Mouse (Mus musculus): ENCODE data around the gene Rnasek.

Gene Rnasek

GRCm38 (mm10) chr11:70215301-70215700 is 24.3 kb downstream of the Rnasek start:
- DNase-seq: no peak

GRCm38 (mm10) chr11:70214856-70215209 is 24.8 kb downstream of the Rnasek start:
- DNase-seq: peak in 1 of 2 experiments; percentile 56

- peak; percentile 68 to 72 for DNase-seq
These were observed 25.3 kb downstream of the Rnasek start for GRCm38 (mm10) chr11:70214191-70214855.

GRCm38 (mm10) chr11:70213736-70214135 is 25.9 kb downstream of the Rnasek start:
- peak; percentile 78 to 79 for DNase-seq

GRCm38 (mm10) chr11:70212896-70213295 is 26.7 kb downstream of the Rnasek start:
- DNase-seq: peak; percentile 88

GRCm38 (mm10) chr11:70212423-70212822 is 27.2 kb downstream of the Rnasek start, which contains the start of gene Slc16a11:
TSS of gene Slc16a11 (plus strand) at chr11:70212752.
- DNase-seq: peak in 1 of 2 experiments; percentile 50

GRCm38 (mm10) chr11:70211972-70212371 is 27.7 kb downstream of the Rnasek start:
- DNase-seq: no peak

GRCm38 (mm10) chr11:70210681-70211080 is 29.0 kb downstream of the Rnasek start:
- DNase-seq: no peak

GRCm38 (mm10) chr11:70208778-70209388 is 30.8 kb downstream of the Rnasek start:
- no peak for DNase-seq

- no peak for DNase-seq
These were observed 32.4 kb downstream of the Rnasek start for GRCm38 (mm10) chr11:70207283-70207682.

- no peak for DNase-seq
These were observed 32.8 kb downstream of the Rnasek start for GRCm38 (mm10) chr11:70206801-70207200.

- peak; percentile 93 to 96 for DNase-seq
These were observed 38.0 kb downstream of the Rnasek start for GRCm38 (mm10) chr11:70201691-70202090.

- DNase-seq: no peak
These were observed 39.5 kb downstream of the Rnasek start for GRCm38 (mm10) chr11:70200036-70200608.

GRCm38 (mm10) chr11:70199107-70199506 is 40.5 kb downstream of the Rnasek start:
- DNase-seq: no peak

- no peak for DNase-seq
These were observed 41.3 kb downstream of the Rnasek start for GRCm38 (mm10) chr11:70198332-70198731.

GRCm38 (mm10) chr11:70193354-70194285 is 46.0 kb downstream of the Rnasek start:
- DNase-seq: no peak

- DNase-seq: no peak
These were observed 47.5 kb downstream of the Rnasek start for GRCm38 (mm10) chr11:70192157-70192556.

- DNase-seq: no peak
These were observed 48.5 kb downstream of the Rnasek start for GRCm38 (mm10) chr11:70191188-70191587.

- DNase-seq: no peak
These were observed 50.1 kb downstream of the Rnasek start for GRCm38 (mm10) chr11:70189319-70190134.

Measured in cerebellum, postnatal 14 days (tissue).